Mouse (Mus musculus) urinary bladder, adult 2 months (tissue): ENCODE results near the gene Cacng8. TPM values are rescaled to one million over a fixed set of nuclear protein-coding genes. Genes with fewer than 3 reads are reported as not detected.
"Not testable (repeated sequence)": the region's sequence is repeated elsewhere in the genome, so short reads cannot be mapped to it uniquely, and the experiment has no call there.

ENCODE experiments used
- DNase-seq: peaks from one replicate; pipeline ENCODE4 v3.0.0; 2022; ENCODE audit warnings: low spot score
- polyA plus RNA-seq: library from polyadenylated mRNA; depleted of rRNA; stranded (reverse); fragments of >200 nt; gene quantifications from 2 replicates; pipeline ENCODE4 v1.2.3, GENCODE M21; 2012

The Cacng8 gene
- polyA plus RNA-seq, 1 experiment, result 0.15 TPM

GRCm38 (mm10) chr7:3387761-3388160 lies 2.7 kb upstream of the Cacng8 start:
- no peak for DNase-seq

GRCm38 (mm10) chr7:3388885-3389284 lies 1.6 kb upstream of the Cacng8 start:
- no peak for DNase-seq

- DNase-seq, result no peak
These were observed 755 bp upstream of the Cacng8 start for GRCm38 (mm10) chr7:3389444-3390412.

- no peak for DNase-seq
These were observed 583 bp downstream of the Cacng8 start for GRCm38 (mm10) chr7:3391081-3391451.

- DNase-seq, result no peak
These were observed 1.3 kb downstream of the Cacng8 start for GRCm38 (mm10) chr7:3391809-3392208.

GRCm38 (mm10) chr7:3397355-3397754 lies 6.9 kb downstream of the Cacng8 start:
- no peak for DNase-seq

- DNase-seq, result no peak
These were observed 7.3 kb downstream of the Cacng8 start for GRCm38 (mm10) chr7:3397797-3398196.

- DNase-seq, result not testable (repeated sequence)
These were observed 7.9 kb downstream of the Cacng8 start for GRCm38 (mm10) chr7:3398363-3398762.

GRCm38 (mm10) chr7:3399937-3400336 lies 9.5 kb downstream of the Cacng8 start:
- no peak for DNase-seq

- DNase-seq, result no peak
These were observed 19.4 kb downstream of the Cacng8 start for GRCm38 (mm10) chr7:3409729-3410520.

- DNase-seq, result no peak
These were observed 20.9 kb downstream of the Cacng8 start for GRCm38 (mm10) chr7:3411160-3411941.

- no peak for DNase-seq
These were observed 21.6 kb downstream of the Cacng8 start for GRCm38 (mm10) chr7:3412036-3412435.

- peak; percentile 27 for DNase-seq
These were observed 24.4 kb downstream of the Cacng8 start for GRCm38 (mm10) chr7:3414888-3415287.

- DNase-seq, result no peak
These were observed 24.9 kb downstream of the Cacng8 start for GRCm38 (mm10) chr7:3415378-3415777.

GRCm38 (mm10) chr7:3419941-3420340 lies 29.5 kb downstream of the Cacng8 start:
- no peak for DNase-seq

GRCm38 (mm10) chr7:3420466-3420865 lies 30.0 kb downstream of the Cacng8 start:
- no peak for DNase-seq

GRCm38 (mm10) chr7:3421297-3421696 lies 30.8 kb downstream of the Cacng8 start:
- no peak for DNase-seq

GRCm38 (mm10) chr7:3422051-3422450 lies 31.6 kb downstream of the Cacng8 start:
- DNase-seq, result no peak

GRCm38 (mm10) chr7:3423430-3423829 lies 32.9 kb downstream of the Cacng8 start:
- no peak for DNase-seq

GRCm38 (mm10) chr7:3423895-3424294 lies 33.4 kb downstream of the Cacng8 start, which contains the start of gene Cacng6:
Gene Cacng6, plus strand, starts transcription at chr7:3424195.
- no peak for DNase-seq

- DNase-seq, result no peak
These were observed 34.7 kb downstream of the Cacng8 start for GRCm38 (mm10) chr7:3425141-3425540.

GRCm38 (mm10) chr7:3430161-3430560 lies 39.7 kb downstream of the Cacng8 start:
- no peak for DNase-seq
